Mouse (Mus musculus): ENCODE measurements around the gene Bri3. TPM values are rescaled to one million over a fixed set of nuclear protein-coding genes. Genes with fewer than 3 reads are reported as not detected.

Bri3 gene
- polyA plus RNA-seq, 1 experiment from 2014 or later: 125 TPM

DNA sequence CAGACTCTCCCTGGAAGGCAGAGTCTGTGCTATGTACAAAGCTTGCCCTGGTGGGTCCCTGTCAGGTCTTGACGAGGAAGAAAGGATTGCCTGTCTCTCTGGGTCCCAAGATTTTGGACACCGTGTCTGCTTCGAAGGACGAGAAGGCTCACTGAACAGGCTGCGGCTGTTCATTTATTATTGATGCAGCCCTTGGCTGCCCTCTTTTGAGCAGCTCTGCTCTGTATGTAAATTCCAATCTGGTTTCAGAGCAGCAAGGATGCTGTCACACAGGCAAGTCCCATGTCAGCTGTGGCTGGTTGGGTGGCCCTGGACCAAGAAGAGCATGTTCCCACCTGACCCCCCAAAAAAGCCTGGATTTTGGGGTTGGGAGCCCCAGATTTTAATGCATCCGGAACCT, 187.2 kb downstream of the Bri3 start:
- DNase-seq: peak; percentile 64
- 0 out of 2 replicates have a peak overlapping the region, but pooled peaks have one; percentile 14 for H3K27ac ChIP-seq (replicated peaks; ENCODE audit: low read depth, low read length)
- no peaks in the 10 kb centered on the region for H3K36me3 ChIP-seq (ENCODE audit: control insufficient read depth, insufficient read depth, low read length)
- whole genome bisulfite sequencing: 53% methylated on average over 6 of the region's 6 CpGs
- H3K9me3 ChIP-seq (ENCODE audit: control insufficient read depth, low read length): no peaks in the 10 kb centered on the region
- no peak overlapping the region for H3K9ac ChIP-seq (replicated peaks; ENCODE audit: low read length)
- no peaks in the 10 kb centered on the region for H3K4me1 ChIP-seq (ENCODE audit: control insufficient read depth, insufficient read depth, low read length)
- ATAC-seq (ENCODE audit: low FRiP score, low TSS enrichment): no peak
- H3K4me2 ChIP-seq (ENCODE audit: low read length): no peak overlapping the region
- H3K27me3 ChIP-seq (ENCODE audit: control insufficient read depth, insufficient read depth, low read length): no peaks in the 10 kb centered on the region
- H3K4me3 ChIP-seq (replicated peaks; ENCODE audit: low read depth, low read length): no peak overlapping the region

DNA sequence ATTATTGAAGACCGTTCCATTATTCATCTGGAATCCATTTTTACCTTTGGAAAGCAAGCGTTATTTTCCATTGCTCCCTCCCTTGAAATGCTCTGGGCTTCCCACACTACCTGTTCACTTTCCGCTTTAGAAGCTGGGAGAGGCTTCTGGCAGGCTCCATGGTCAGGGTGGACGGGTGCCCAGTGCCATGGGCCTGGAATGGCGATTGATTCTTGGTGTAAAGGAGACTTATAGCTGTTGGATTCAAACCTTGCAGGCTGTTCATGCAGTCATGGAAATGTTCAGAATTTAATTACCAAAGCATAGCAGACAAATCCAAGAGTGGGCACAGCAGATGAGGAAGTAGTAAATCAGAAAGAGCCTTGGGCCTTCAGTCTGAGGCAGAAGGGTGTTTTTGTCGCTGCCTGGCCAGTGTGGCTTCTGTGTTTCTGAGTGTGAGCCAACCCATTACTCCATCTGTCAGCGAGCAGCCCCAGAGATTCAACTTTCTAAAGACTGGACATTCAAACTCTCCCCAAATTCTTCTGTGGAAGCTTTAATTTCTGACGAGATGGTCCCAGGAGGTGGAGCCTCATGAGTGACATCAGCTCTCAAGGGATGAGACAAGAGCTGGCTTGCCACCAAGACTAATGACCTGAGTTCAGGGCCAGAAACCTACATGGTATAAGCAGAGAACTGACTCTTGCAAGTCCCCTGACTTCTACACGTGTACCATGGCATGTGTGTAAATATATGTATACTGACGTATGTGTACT, 195.2 kb downstream of the Bri3 start:
- ATAC-seq (ENCODE audit: low FRiP score, low TSS enrichment): no peak
- Histone ChIP-seq H3K4me2 (ENCODE audit: low read length) (no peak overlapping the region), H3K27ac (replicated peaks; ENCODE audit: low read depth, low read length) (no peak overlapping the region), H3K27me3 (ENCODE audit: control insufficient read depth, insufficient read depth, low read length) (no peaks in the 10 kb centered on the region), H3K9me3 (ENCODE audit: control insufficient read depth, low read length) (no peaks in the 10 kb centered on the region), H3K4me1 (ENCODE audit: control insufficient read depth, insufficient read depth, low read length) (no peaks in the 10 kb centered on the region), H3K4me3 (replicated peaks; ENCODE audit: low read depth, low read length) (no peak overlapping the region), H3K9ac (replicated peaks; ENCODE audit: low read length) (no peak overlapping the region), H3K36me3 (ENCODE audit: control insufficient read depth, insufficient read depth, low read length) (no peaks in the 10 kb centered on the region)
- 91% methylated on average over 10 of the region's 10 CpGs for WGBS
- no peak for DNase-seq

DNA sequence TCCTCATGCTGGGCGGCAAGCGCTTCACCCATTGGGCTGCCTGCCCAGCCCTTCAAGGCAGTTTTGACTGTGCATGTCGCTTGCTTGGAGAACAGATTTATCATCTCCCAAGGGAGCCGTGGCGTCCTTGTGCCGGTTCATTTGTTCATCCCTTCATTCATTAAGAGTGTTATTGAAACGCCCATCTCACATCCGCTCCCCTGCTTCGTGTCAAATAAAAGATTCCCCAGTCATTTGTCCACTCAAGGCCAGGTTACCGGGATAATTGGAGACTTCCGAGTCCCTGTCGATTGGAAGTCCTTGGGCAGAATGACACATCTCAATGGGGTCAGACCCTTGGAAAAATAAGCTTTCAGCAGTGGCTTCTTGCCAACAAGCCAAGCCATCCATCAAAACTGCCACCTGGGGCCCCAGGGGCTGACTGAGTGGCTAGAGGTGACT, 197.6 kb downstream of the Bri3 start:
- Histone ChIP-seq H3K4me3 (replicated peaks; ENCODE audit: low read depth, low read length) (no peak overlapping the region), H3K9me3 (ENCODE audit: control insufficient read depth, low read length) (no peaks in the 10 kb centered on the region), H3K27me3 (ENCODE audit: control insufficient read depth, insufficient read depth, low read length) (no peaks in the 10 kb centered on the region), H3K27ac (replicated peaks; ENCODE audit: low read depth, low read length) (no peak overlapping the region), H3K9ac (replicated peaks; ENCODE audit: low read length) (no peak overlapping the region), H3K36me3 (ENCODE audit: control insufficient read depth, insufficient read depth, low read length) (no peaks in the 10 kb centered on the region), H3K4me2 (ENCODE audit: low read length) (no peak overlapping the region), H3K4me1 (ENCODE audit: control insufficient read depth, insufficient read depth, low read length) (no peaks in the 10 kb centered on the region)
- no peak for DNase-seq
- WGBS: 68% methylated on average over 12 of the region's 12 CpGs
- ATAC-seq (ENCODE audit: low FRiP score, low TSS enrichment): no peak

DNA sequence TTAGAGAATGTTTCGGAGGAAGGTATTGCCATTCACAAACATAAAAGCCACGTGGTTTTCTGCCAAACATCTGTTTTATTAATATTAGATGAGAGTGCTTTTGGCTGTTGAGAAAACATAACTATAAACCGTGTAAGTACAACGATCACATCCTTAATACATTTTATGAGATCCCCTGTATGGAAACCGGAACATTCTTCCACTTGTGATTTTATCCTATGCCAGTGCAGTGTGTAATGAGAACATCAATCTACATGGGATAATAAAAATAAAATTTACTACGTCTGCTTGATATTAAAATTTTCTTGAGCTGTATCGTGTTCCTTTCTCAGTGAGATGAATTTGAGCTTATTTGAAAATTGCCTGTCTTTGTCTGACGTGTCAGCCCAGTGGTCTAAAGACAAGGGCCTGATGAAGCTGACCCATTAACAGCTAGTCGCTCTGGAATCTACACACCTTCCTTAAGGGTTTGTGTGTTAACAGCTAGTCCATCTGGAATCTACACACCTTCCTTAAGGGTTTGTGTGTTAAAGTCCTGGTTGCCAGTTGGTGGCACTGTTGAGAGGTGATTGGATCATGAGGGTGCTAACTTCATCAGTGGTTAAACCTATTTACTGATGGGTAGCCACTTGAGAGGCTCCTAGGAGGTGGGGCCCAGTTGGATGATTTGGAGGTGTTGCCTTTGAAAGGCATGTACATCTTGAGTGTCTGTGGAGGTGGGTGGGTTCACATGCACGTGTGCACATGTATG, 202.4 kb downstream of the Bri3 start:
- Histone ChIP-seq H3K9ac (replicated peaks; ENCODE audit: low read length) (no peak overlapping the region), H3K27ac (replicated peaks; ENCODE audit: low read depth, low read length) (no peak overlapping the region), H3K4me1 (ENCODE audit: control insufficient read depth, insufficient read depth, low read length) (no peaks in the 10 kb centered on the region), H3K4me2 (ENCODE audit: low read length) (no peak overlapping the region), H3K4me3 (replicated peaks; ENCODE audit: low read depth, low read length) (no peak overlapping the region), H3K36me3 (ENCODE audit: control insufficient read depth, insufficient read depth, low read length) (no peaks in the 10 kb centered on the region), H3K27me3 (ENCODE audit: control insufficient read depth, insufficient read depth, low read length) (no peaks in the 10 kb centered on the region), H3K9me3 (ENCODE audit: control insufficient read depth, low read length) (no peaks in the 10 kb centered on the region)
- 84% methylated on average over 10 of the region's 10 CpGs for WGBS
- DNase-seq: peak; percentile 51
- ATAC-seq (ENCODE audit: low FRiP score, low TSS enrichment): no peak

DNA sequence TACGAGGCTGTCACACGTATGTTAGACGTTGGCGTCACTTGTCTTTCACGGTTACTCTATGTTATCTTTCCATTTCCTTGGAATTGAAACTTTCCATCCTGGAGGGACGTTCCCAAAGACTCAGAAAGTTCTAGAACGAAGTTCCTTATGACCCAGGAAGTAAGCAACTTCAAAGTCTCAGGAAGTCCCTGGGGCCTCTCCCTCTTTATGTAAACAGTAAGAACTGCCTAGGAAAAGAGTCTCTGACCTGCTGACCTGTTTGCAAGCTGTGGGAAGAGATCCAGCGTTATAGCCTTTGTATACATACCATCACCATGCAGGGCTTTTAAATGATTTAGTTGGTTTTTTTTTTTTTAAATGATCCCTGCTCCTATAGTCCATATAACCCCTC, 203.0 kb downstream of the Bri3 start:
- ATAC-seq (ENCODE audit: low FRiP score, low TSS enrichment) (no peak), DNase-seq (no peak)
- Histone ChIP-seq H3K9me3 (ENCODE audit: control insufficient read depth, low read length) (no peaks in the 10 kb centered on the region), H3K4me1 (ENCODE audit: control insufficient read depth, insufficient read depth, low read length) (no peaks in the 10 kb centered on the region), H3K27ac (replicated peaks; ENCODE audit: low read depth, low read length) (no peak overlapping the region), H3K4me2 (ENCODE audit: low read length) (no peak overlapping the region), H3K36me3 (ENCODE audit: control insufficient read depth, insufficient read depth, low read length) (no peaks in the 10 kb centered on the region), H3K9ac (replicated peaks; ENCODE audit: low read length) (no peak overlapping the region), H3K27me3 (ENCODE audit: control insufficient read depth, insufficient read depth, low read length) (no peaks in the 10 kb centered on the region), H3K4me3 (replicated peaks; ENCODE audit: low read depth, low read length) (no peak overlapping the region)
- WGBS: 87% methylated on average over 8 of the region's 8 CpGs

DNA sequence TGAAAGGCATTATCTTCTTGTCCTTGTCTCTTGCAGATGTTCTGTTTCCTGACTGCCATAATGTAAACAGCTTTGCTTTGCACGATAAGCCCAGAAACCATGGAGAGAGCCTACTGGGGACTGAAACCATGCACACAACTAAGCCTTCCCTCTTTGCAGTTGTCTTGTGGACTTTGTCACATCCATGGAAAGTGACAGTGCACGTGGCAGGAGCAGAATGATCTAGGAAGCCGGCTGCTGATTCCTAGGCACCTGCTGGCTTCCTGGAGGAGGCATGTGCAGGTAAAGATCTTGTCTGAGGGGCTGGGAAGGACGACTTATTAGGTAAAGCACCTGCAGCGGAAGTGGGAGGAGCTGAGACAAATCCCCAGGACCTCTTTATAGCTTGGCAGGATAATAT, 203.7 kb downstream of the Bri3 start:
- H3K27me3 ChIP-seq (ENCODE audit: control insufficient read depth, insufficient read depth, low read length): no peaks in the 10 kb centered on the region
- no peak overlapping the region for H3K27ac ChIP-seq (replicated peaks; ENCODE audit: low read depth, low read length)
- 58% methylated on average over 5 of the region's 5 CpGs for WGBS
- no peaks in the 10 kb centered on the region for H3K4me1 ChIP-seq (ENCODE audit: control insufficient read depth, insufficient read depth, low read length)
- no peak for DNase-seq
- ATAC-seq (ENCODE audit: low FRiP score, low TSS enrichment): no peak
- H3K4me3 ChIP-seq (replicated peaks; ENCODE audit: low read depth, low read length): no peak overlapping the region
- H3K4me2 ChIP-seq (ENCODE audit: low read length): no peak overlapping the region
- no peak overlapping the region for H3K9ac ChIP-seq (replicated peaks; ENCODE audit: low read length)
- no peaks in the 10 kb centered on the region for H3K36me3 ChIP-seq (ENCODE audit: control insufficient read depth, insufficient read depth, low read length)
- H3K9me3 ChIP-seq (ENCODE audit: control insufficient read depth, low read length): no peaks in the 10 kb centered on the region

DNA sequence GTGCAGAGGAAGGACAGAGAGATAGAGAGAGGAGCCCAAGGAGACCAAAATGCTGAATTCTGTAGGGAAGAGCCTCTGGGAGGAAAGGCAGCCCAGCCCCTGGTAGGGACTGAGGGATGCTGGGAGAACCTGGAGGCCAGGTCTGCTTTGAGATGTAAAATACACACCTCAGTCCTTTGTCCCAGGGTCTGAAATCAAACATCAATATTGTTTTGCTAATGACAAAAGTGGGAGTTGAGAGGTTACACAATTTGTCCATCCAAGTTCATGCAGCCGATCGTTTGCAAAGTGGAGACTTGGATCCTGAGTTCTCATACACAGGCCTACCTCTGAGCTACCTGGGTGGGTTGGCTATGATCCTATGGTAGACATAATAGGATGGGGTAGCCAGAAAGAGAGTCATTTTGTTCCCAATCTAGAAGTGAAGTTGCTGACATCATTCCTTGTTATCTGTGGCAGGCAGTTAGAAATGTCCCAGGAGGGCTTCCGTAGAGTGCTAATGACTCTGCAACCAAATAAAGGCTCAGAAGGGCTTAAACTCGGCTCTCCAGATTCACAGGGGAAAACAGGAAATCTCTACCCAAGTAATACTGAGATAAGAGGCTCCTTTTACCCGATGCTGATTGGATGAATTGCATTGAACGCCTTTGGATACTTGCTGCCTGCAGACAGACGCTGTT, 208.7 kb downstream of the Bri3 start:
- Histone ChIP-seq H3K4me1 (ENCODE audit: control insufficient read depth, insufficient read depth, low read length) (peaks cover 3% of the 10 kb centered on the region; the same call in 1 of the 2 replicates), H3K9ac (replicated peaks; ENCODE audit: low read length) (no peak overlapping the region), H3K4me3 (replicated peaks; ENCODE audit: low read depth, low read length) (no peak overlapping the region), H3K27ac (replicated peaks; ENCODE audit: low read depth, low read length) (no peak overlapping the region), H3K36me3 (ENCODE audit: control insufficient read depth, insufficient read depth, low read length) (no peaks in the 10 kb centered on the region), H3K9me3 (ENCODE audit: control insufficient read depth, low read length) (no peaks in the 10 kb centered on the region), H3K27me3 (ENCODE audit: control insufficient read depth, insufficient read depth, low read length) (no peaks in the 10 kb centered on the region), H3K4me2 (ENCODE audit: low read length) (no peak overlapping the region)
- ATAC-seq (ENCODE audit: low FRiP score, low TSS enrichment): no peak
- peak; percentile 26 for DNase-seq
- WGBS: 66% methylated on average over 7 of the region's 7 CpGs

DNA sequence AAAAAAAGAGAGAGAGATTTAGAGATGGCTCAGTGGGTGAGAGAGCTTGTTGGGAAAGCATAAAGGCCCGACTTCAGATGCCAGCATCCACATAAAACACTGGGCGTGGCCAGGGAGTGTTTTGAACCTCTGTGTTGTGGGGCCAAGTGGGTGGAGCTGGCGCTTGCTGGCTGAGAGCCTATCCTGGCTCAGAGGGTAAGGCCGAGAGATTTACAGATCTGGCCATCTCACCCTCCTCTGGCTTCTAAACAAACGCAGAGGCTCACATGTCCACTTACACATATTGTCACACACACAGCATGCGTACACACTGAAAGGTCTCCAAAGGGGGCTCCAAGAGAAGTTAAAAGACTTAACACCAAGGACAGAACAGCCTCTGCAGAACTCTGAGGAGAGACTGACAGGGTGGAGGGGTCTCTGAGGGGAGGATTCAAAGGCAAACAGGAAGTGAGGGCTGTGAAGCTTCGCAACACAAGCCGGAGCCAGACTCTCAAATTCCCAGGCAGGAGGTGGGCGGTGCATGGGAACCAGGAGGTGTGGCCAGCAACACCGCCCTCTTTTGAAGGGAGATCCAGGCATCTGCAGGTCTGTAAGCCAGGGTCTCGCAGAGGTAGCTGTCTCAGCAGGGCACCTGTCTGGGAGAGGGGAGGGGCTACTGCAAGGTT, 213.5 kb downstream of the Bri3 start:
- 12% methylated on average over 11 of the region's 11 CpGs for WGBS
- Histone ChIP-seq H3K4me2 (ENCODE audit: low read length) (no peak overlapping the region; the same call in 1 of the 2 replicates), H3K27me3 (ENCODE audit: control insufficient read depth, insufficient read depth, low read length) (no peaks in the 10 kb centered on the region), H3K27ac (replicated peaks; ENCODE audit: low read depth, low read length) (no peak overlapping the region), H3K36me3 (ENCODE audit: control insufficient read depth, insufficient read depth, low read length) (no peaks in the 10 kb centered on the region), H3K9ac (replicated peaks; ENCODE audit: low read length) (no peak overlapping the region), H3K4me1 (ENCODE audit: control insufficient read depth, insufficient read depth, low read length) (peaks cover 3% of the 10 kb centered on the region; the same call in 1 of the 2 replicates), H3K4me3 (replicated peaks; ENCODE audit: low read depth, low read length) (no peak overlapping the region), H3K9me3 (ENCODE audit: control insufficient read depth, low read length) (no peaks in the 10 kb centered on the region)
- ATAC-seq (ENCODE audit: low FRiP score, low TSS enrichment) (no peak), DNase-seq (peak; percentile 42)
